Mouse (Mus musculus) gastrocnemius, adult 2 months (tissue): ENCODE measurements around the gene Slc10a4. TPM values are rescaled to one million over a fixed set of nuclear protein-coding genes. Genes with fewer than 3 reads are reported as not detected.

ENCODE experiments used
- DNase-seq: peaks from one replicate; pipeline ENCODE4 v3.0.0; 2022
- H3K27ac ChIP-seq: fragments of 200-600 bp; 2 replicates; pipeline ENCODE4 v1.8.1; 2022; ENCODE audit warnings: mild to moderate bottlenecking
- H3K4me3 ChIP-seq: fragments of 200-600 bp; 2 replicates; pipeline ENCODE4 v1.8.1; 2022; ENCODE audit warnings: mild to moderate bottlenecking, moderate library complexity
- CTCF ChIP-seq: fragments of 200-600 bp; IDR thresholded peaks from 2 replicates; pipeline ENCODE4 v1.8.1; 2022; ENCODE audit warnings: antibody characterized with exemption, mild to moderate bottlenecking, moderate library complexity
- intact Hi-C: fragments of 180-260 bp; cut with DNase I; formaldehyde crosslinking; loops from one replicate; pipeline ENCODE4 v1.15.1; 2025
- total RNA-seq, 2 experiments: library from RNA; stranded (reverse); gene quantifications; 2 replicates each; pipeline ENCODE4 v1.2.3; 2021

The Slc10a4 gene
- total RNA-seq, 2 experiments from 2014 or later, result not detected

- intact Hi-C loops, result no loop called here
- no peak for TF ChIP-seq CTCF
- no peak for DNase-seq
Observed at GRCm38 (mm10) chr5:73044055-73044454, 37.4 kb downstream of the Slc10a4 start.

GRCm38 (mm10) chr5:73047651-73048245, 41.1 kb downstream of the Slc10a4 start:
- Histone ChIP-seq H3K4me3 (no peak overlapping the region), H3K27ac (no peak overlapping the region)
- DNase-seq, result no peak
- intact Hi-C loops, result no loop called here
- no peak for TF ChIP-seq CTCF

More at GRCm38 (mm10) chr5:73044055-73044454, 37.4 kb downstream of the Slc10a4 start:
- Histone ChIP-seq H3K27ac (no peak overlapping the region), H3K4me3 (no peak overlapping the region)

DNA sequence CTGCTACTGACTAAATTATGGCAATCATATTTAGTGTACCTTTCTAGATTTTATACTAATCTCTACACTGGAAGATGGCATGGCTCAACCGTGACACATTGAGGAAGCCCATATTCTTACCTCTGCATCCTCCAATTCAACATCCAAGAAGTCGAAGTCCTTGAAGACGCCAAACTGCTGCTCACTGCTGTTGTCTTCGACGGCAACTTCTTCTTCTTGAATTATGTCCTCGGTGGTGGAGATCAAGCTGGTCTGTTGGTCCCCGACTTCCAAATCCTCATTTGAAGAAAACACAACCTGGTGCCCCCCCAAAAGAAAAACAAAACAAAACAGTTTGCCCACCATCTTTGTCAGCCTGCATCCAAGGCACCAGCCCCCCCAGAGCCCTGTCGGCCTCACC, 47.2 kb downstream of the Slc10a4 start:
- no peak overlapping the region for H3K27ac ChIP-seq
- no peak for TF ChIP-seq CTCF
- intact Hi-C loops, result no loop called here
- H3K4me3 ChIP-seq, result no peak overlapping the region
- no peak for DNase-seq

DNA sequence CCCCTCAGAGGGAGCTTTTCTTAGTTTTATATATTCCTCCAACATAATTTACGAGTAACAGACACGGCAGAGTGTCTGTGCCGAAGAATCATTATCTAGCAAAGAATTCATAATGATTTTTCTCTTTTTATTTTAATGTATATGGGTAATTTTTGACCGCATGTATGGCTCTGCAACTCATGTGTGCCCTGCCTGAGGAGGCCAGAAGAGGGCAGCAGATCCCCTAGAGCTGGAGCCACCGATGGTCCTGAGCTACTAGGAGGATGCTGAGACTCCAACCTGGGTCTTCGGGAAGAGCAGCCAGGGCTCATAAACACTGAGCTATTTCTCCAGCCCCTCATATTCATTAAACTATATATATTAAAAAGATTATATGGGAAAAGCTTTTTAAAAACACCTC, 49.8 kb downstream of the Slc10a4 start:
- TF ChIP-seq CTCF, result peak; percentile 53
- H3K27ac ChIP-seq, result no peak overlapping the region
- intact Hi-C loops, result no loop called here
- no peak overlapping the region for H3K4me3 ChIP-seq
- no peak for DNase-seq

GRCm38 (mm10) chr5:73056937-73057336, 50.3 kb downstream of the Slc10a4 start:
- intact Hi-C loops, result no loop called here
- Histone ChIP-seq H3K27ac (no peak overlapping the region), H3K4me3 (no peak overlapping the region)
- no peak for TF ChIP-seq CTCF
- DNase-seq, result no peak

- DNase-seq, result no peak
- Histone ChIP-seq H3K27ac (no peak overlapping the region), H3K4me3 (no peak overlapping the region)
- TF ChIP-seq CTCF, result no peak
- intact Hi-C loops, result no loop called here
Observed at GRCm38 (mm10) chr5:73061506-73062155, 54.9 kb downstream of the Slc10a4 start.

Other genes with a start within 250 kb of the Slc10a4 start
- gene Tec, start 138.4 kb upstream of the Slc10a4 start, total RNA-seq, result 1 to 10 TPM; 1.2 to 1.4 TPM
- gene Slain2, start 92.6 kb upstream of the Slc10a4 start, total RNA-seq, result 100 to 1,000 TPM; 113 TPM
- not detected for gene Gm10135, start 32.2 kb upstream of the Slc10a4 start, total RNA-seq
- gene Fryl, start 249.7 kb downstream of the Slc10a4 start, total RNA-seq, result 10 to 100 TPM; 14.6 to 23.5 TPM